Mouse (Mus musculus) monocyte, adult 2 months (primary cell): ENCODE measurements at regions not wholly inside any gene's neighbourhood (a gene's known extent, or its start where the extent isn't known, plus 50 kb on each side); places are given as distances from the start of the nearest gene placed in this dataset.

Experiments
- DNase-seq, 2 experiments: peaks; one replicate each; pipeline ENCODE4 v3.0.0; 2022; ENCODE audit warnings: low spot score in 2 of 2, low read depth in 1 of 2

- no peak for DNase-seq
Observed at GRCm38 (mm10) chr6:99844775-99845507, 118.7 kb upstream of the Prok2 start.

- no peak for DNase-seq
Observed at GRCm38 (mm10) chr6:99843507-99843906, 117.3 kb upstream of the Prok2 start.

GRCm38 (mm10) chr6:99842723-99843122, 116.5 kb upstream of the Prok2 start:
- no peak for DNase-seq

GRCm38 (mm10) chr6:99840823-99841222, 114.6 kb upstream of the Prok2 start:
- no peak for DNase-seq

- DNase-seq = no peak
Observed at GRCm38 (mm10) chr6:99833323-99833722, 107.1 kb upstream of the Prok2 start.

- no peak for DNase-seq
Observed at GRCm38 (mm10) chr6:99827625-99828024, 101.4 kb upstream of the Prok2 start.

GRCm38 (mm10) chr6:99824808-99825207, 98.6 kb upstream of the Prok2 start:
- DNase-seq = no peak

- no peak for DNase-seq
Observed at GRCm38 (mm10) chr6:99822471-99822870, 96.3 kb upstream of the Prok2 start.

- no peak for DNase-seq
Observed at GRCm38 (mm10) chr6:99819255-99819929, 93.2 kb upstream of the Prok2 start.

GRCm38 (mm10) chr6:99818486-99818885, 92.3 kb upstream of the Prok2 start:
- DNase-seq = no peak

- no peak for DNase-seq
Observed at GRCm38 (mm10) chr6:99817245-99817644, 91.1 kb upstream of the Prok2 start.

- no peak for DNase-seq
Observed at GRCm38 (mm10) chr6:99813102-99813501, 86.9 kb upstream of the Prok2 start.

- DNase-seq = no peak
Observed at GRCm38 (mm10) chr6:99811842-99812241, 85.7 kb upstream of the Prok2 start.

- DNase-seq = no peak
Observed at GRCm38 (mm10) chr6:99810974-99811798, 85.0 kb upstream of the Prok2 start.

- DNase-seq = no peak
Observed at GRCm38 (mm10) chr6:99804905-99805245, 78.7 kb upstream of the Prok2 start.

GRCm38 (mm10) chr6:99803983-99804904, 78.1 kb upstream of the Prok2 start:
- DNase-seq = peak in 1 of 2 experiments; percentile 85

- DNase-seq = no peak
Observed at GRCm38 (mm10) chr6:99800919-99801318, 74.7 kb upstream of the Prok2 start.

- no peak for DNase-seq
Observed at GRCm38 (mm10) chr6:99800324-99800723, 74.1 kb upstream of the Prok2 start.

- DNase-seq = no peak
Observed at GRCm38 (mm10) chr6:99796390-99796789, 70.2 kb upstream of the Prok2 start.

- DNase-seq = no peak
Observed at GRCm38 (mm10) chr6:99793546-99793945, 67.4 kb upstream of the Prok2 start.

- no peak for DNase-seq
Observed at GRCm38 (mm10) chr6:99792353-99792752, 66.2 kb upstream of the Prok2 start.
